Mouse (Mus musculus): ENCODE results near the gene Snupn.

Snupn gene

GRCm38 (mm10) chr9:57013756-57014155 lies 63.1 kb downstream of the Snupn start:
- no peak for DNase-seq

GRCm38 (mm10) chr9:57014766-57015165 lies 64.1 kb downstream of the Snupn start:
- DNase-seq, result no peak

GRCm38 (mm10) chr9:57017631-57018030 lies 67.0 kb downstream of the Snupn start:
- no peak for DNase-seq

- DNase-seq, result no peak
Observed at GRCm38 (mm10) chr9:57031756-57032155, 81.1 kb downstream of the Snupn start.

Measured in cerebellum, adult 8-10 months (tissue).